Comparison of ENCODE assay signal across 8 mouse cellular contexts in genomic region chr2:168691774-168692173, GRCm38 (mm10). TPM values are rescaled to one million over a fixed set of nuclear protein-coding genes. Genes with fewer than 3 reads are reported as not detected.
DNase-seq lines count a peak whose midpoint lies in the region; ATAC-seq and TF ChIP-seq lines count a peak whose summit lies in the region.

No protein-coding gene starts in this region.

- TF ChIP-seq CTCF in MEL (IDR thresholded peaks at IDR 0.05 in 2 of 3, conservative IDR thresholded peaks at IDR 0.05 in 1 of 3; ENCODE audit: control insufficient read depth in 1 of 3, insufficient read depth in 1 of 3, low read depth in 2 of 3, low read length in 3 of 3, poor library complexity in 1 of 3, severe bottlenecking in 1 of 3), result peak in 2 of 3 experiments; percentile 5 to 17; a peak in 2 of 6 replicates
- peak; percentile 84 for TF ChIP-seq CTCF in lung, embryonic 14.5 days (IDR thresholded peaks at IDR 0.05; ENCODE audit: low read depth)

- H3K27ac ChIP-seq in MEL (ENCODE audit: control insufficient read depth, low read depth, low read length), result no peak overlapping the region
- H3K27ac ChIP-seq in forebrain, embryonic 16.5 days (ENCODE audit: low read length), result no peak overlapping the region
- no peak overlapping the region for H3K27ac ChIP-seq in intestine, embryonic 16.5 days (ENCODE audit: low read length)
- no peak overlapping the region for H3K27ac ChIP-seq in lung, embryonic 14.5 days (ENCODE audit: low read depth)

- no peak overlapping the region for H3K9ac ChIP-seq in MEL (ENCODE audit: control insufficient read depth, low read depth, low read length, poor library complexity, severe bottlenecking)
- H3K9ac ChIP-seq in forebrain, embryonic 16.5 days (replicated peaks; ENCODE audit: low read depth, low read length), result no peak overlapping the region
- H3K9ac ChIP-seq in intestine, embryonic 16.5 days (ENCODE audit: low read depth, low read length), result no peak overlapping the region
- no peak overlapping the region for H3K9ac ChIP-seq in lung, embryonic 14.5 days

- 46% methylated on average over 6 of the region's 6 CpGs for WGBS in forebrain, embryonic 16.5 days
- 27% methylated on average over 6 of the region's 6 CpGs for WGBS in intestine, embryonic 16.5 days
- 43% methylated on average over 6 of the region's 6 CpGs for WGBS in lung, embryonic 14.5 days

- ATAC-seq in forebrain, embryonic 16.5 days, result peak; percentile 61; the same call in 1 of the 2 replicates
- peak; percentile 80 for ATAC-seq in intestine, embryonic 16.5 days
- no peak for ATAC-seq in lung, embryonic 14.5 days (ENCODE audit: insufficient read depth)
- ATAC-seq in erythroblast, adult 5-6 weeks (replicated peaks; ENCODE audit: low FRiP score, poor library complexity, severe bottlenecking), result no peak

- peak; percentile 45 for DNase-seq in A20 (ENCODE audit: low read depth, low spot score)
- DNase-seq in MEL (ENCODE audit: low read depth, low spot score), result no peak
- peak; percentile 69 to 78 for DNase-seq in cerebellum, adult 18-20 months
- peak; percentile 84 for DNase-seq in lung, embryonic 14.5 days
- DNase-seq in right cerebral cortex, postnatal 25 days, result peak; percentile 51

- no peaks in the 10 kb centered on the region for H3K9me3 ChIP-seq in MEL (replicated peaks; ENCODE audit: insufficient read depth, low read length)
- no peaks in the 10 kb centered on the region for H3K9me3 ChIP-seq in forebrain, embryonic 16.5 days (ENCODE audit: control insufficient read depth, low read length)
- no peaks in the 10 kb centered on the region; the same call in 1 of the 2 replicates for H3K9me3 ChIP-seq in intestine, embryonic 16.5 days (ENCODE audit: control insufficient read depth, low read length)
- no peaks in the 10 kb centered on the region for H3K9me3 ChIP-seq in lung, embryonic 14.5 days (ENCODE audit: low read depth, low read length)

- H3K36me3 ChIP-seq in MEL (ENCODE audit: control insufficient read depth in 1 of 2, insufficient read depth in 2 of 2, low read length in 2 of 2), result no peaks in the 10 kb centered on the region
- H3K36me3 ChIP-seq in forebrain, embryonic 16.5 days (ENCODE audit: control insufficient read depth, insufficient read depth), result 0 out of 2 replicates have a peak, but pooled peaks cover 8% of the 10 kb centered on the region
- H3K36me3 ChIP-seq in intestine, embryonic 16.5 days (ENCODE audit: control insufficient read depth, insufficient read depth, low read length), result peaks cover 3% of the 10 kb centered on the region; the same call in 1 of the 2 replicates
- no peaks in the 10 kb centered on the region for H3K36me3 ChIP-seq in lung, embryonic 14.5 days (ENCODE audit: insufficient read depth)

- H3K27me3 ChIP-seq in MEL (ENCODE audit: control insufficient read depth in 1 of 2, insufficient read depth in 2 of 2, low read length in 2 of 2), result no peaks in the 10 kb centered on the region
- no peaks in the 10 kb centered on the region for H3K27me3 ChIP-seq in forebrain, embryonic 16.5 days (replicated peaks; ENCODE audit: control insufficient read depth, insufficient read depth, low read length)
- no peaks in the 10 kb centered on the region for H3K27me3 ChIP-seq in intestine, embryonic 16.5 days (replicated peaks; ENCODE audit: control insufficient read depth, insufficient read depth, low read length)
- no peaks in the 10 kb centered on the region for H3K27me3 ChIP-seq in lung, embryonic 14.5 days (ENCODE audit: insufficient read depth, low read length)

- no peak for TF ChIP-seq RAD21 in MEL (IDR thresholded peaks at IDR 0.05; ENCODE audit: low read depth, low read length)

- no peak for TF ChIP-seq POLR2A in MEL (IDR thresholded peaks at IDR 0.05; ENCODE audit: control insufficient read depth in 1 of 2, insufficient read depth in 1 of 2, low read depth in 1 of 2, low read length in 2 of 2, poor library complexity in 1 of 2)

- no peak overlapping the region for H3K4me3 ChIP-seq in MEL (ENCODE audit: control insufficient read depth in 1 of 2, insufficient read depth in 1 of 2, low read depth in 2 of 2, low read length in 2 of 2)
- no peak overlapping the region for H3K4me3 ChIP-seq in forebrain, embryonic 16.5 days (replicated peaks; ENCODE audit: low read length)
- H3K4me3 ChIP-seq in intestine, embryonic 16.5 days (ENCODE audit: low read length), result no peak overlapping the region
- no peak overlapping the region for H3K4me3 ChIP-seq in lung, embryonic 14.5 days (ENCODE audit: low read depth, low read length)

- no peaks in the 10 kb centered on the region for H3K4me1 ChIP-seq in MEL (ENCODE audit: control insufficient read depth in 1 of 2, insufficient read depth in 2 of 2, low read length in 2 of 2)
- peaks cover 8% of the 10 kb centered on the region for H3K4me1 ChIP-seq in forebrain, embryonic 16.5 days (replicated peaks; ENCODE audit: control insufficient read depth, insufficient read depth, low read length)
- peaks cover 2% of the 10 kb centered on the region; the same call in 1 of the 2 replicates for H3K4me1 ChIP-seq in intestine, embryonic 16.5 days (ENCODE audit: control insufficient read depth, insufficient read depth, low read length)
- no peaks in the 10 kb centered on the region for H3K4me1 ChIP-seq in lung, embryonic 14.5 days (ENCODE audit: insufficient read depth)

- no peaks in the 10 kb centered on the region for H3K79me2 ChIP-seq in MEL (ENCODE audit: control insufficient read depth, insufficient read depth, low read length, poor library complexity)

- H3K4me2 ChIP-seq in forebrain, embryonic 16.5 days (ENCODE audit: low read length), result no peak overlapping the region
- H3K4me2 ChIP-seq in intestine, embryonic 16.5 days (ENCODE audit: low read depth, low read length), result no peak overlapping the region
- H3K4me2 ChIP-seq in lung, embryonic 14.5 days, result no peak overlapping the region

- no peak for TF ChIP-seq EP300 in MEL (IDR thresholded peaks at IDR 0.05; ENCODE audit: low read depth in 1 of 2, low read length in 2 of 2)

TF ChIP-seq in MEL, 35 proteins besides CTCF, POLR2A, EP300 and RAD21:
- TF ChIP-seq CHD2 (IDR thresholded peaks at IDR 0.05; ENCODE audit: low read length) (no peak), SMC3 (IDR thresholded peaks at IDR 0.05; ENCODE audit: low read depth, low read length) (no peak), ZKSCAN1 (IDR thresholded peaks at IDR 0.05; ENCODE audit: low read depth, low read length) (no peak), MAZ (IDR thresholded peaks at IDR 0.05; ENCODE audit: low read depth, low read length) (no peak), NELFE (IDR thresholded peaks at IDR 0.05; ENCODE audit: low read depth, low read length) (no peak), MAX (IDR thresholded peaks at IDR 0.05; ENCODE audit: low read length) (no peak), TAL1 (IDR thresholded peaks at IDR 0.05; ENCODE audit: low read length) (no peak), NRF1 (IDR thresholded peaks at IDR 0.05; ENCODE audit: insufficient read depth, low read depth, low read length, poor library complexity, severe bottlenecking) (no peak), MEF2A (IDR thresholded peaks at IDR 0.05; ENCODE audit: extremely low read depth, insufficient replicate concordance, low read depth, low read length, poor library complexity, severe bottlenecking) (no peak), ZC3H11A (IDR thresholded peaks at IDR 0.05; ENCODE audit: low read depth, low read length) (no peak), USF1 (IDR thresholded peaks at IDR 0.05; ENCODE audit: low read depth, low read length) (no peak), ELF1 (IDR thresholded peaks at IDR 0.05; ENCODE audit: low read depth, low read length) (no peak), MYC (IDR thresholded peaks at IDR 0.05; ENCODE audit: low read depth, low read length) (no peak), BHLHE40 (IDR thresholded peaks at IDR 0.05; ENCODE audit: borderline replicate concordance, low read depth, low read length) (no peak), GABPA (IDR thresholded peaks at IDR 0.05; ENCODE audit: low read depth, low read length) (no peak), POLR2AphosphoS5 (IDR thresholded peaks at IDR 0.05; ENCODE audit: borderline replicate concordance, low read depth, low read length) (no peak), POLR2AphosphoS2 (IDR thresholded peaks at IDR 0.05; ENCODE audit: low read length) (no peak), UBTF (IDR thresholded peaks at IDR 0.05; ENCODE audit: borderline replicate concordance, insufficient read depth, low read depth, low read length) (no peak), HCFC1 (IDR thresholded peaks at IDR 0.05; ENCODE audit: low read depth, low read length) (no peak), MXI1 (IDR thresholded peaks at IDR 0.05; ENCODE audit: low read depth, low read length) (no peak)

RNA-seq across cellular contexts. Expression of gene Atp9a, which starts 50.4 kb away (rescaled TPM):
- total RNA-seq in MEL (2012; rRNA removed), result not detected in 2 replicates
- polyA plus RNA-seq in MEL (2012; ENCODE audit: insufficient read depth in 1 of 2, insufficient read length in 2 of 2, low read depth in 1 of 2, low replicate concordance in 2 of 2, missing spikeins in 1 of 2), result not detected
- polyA plus RNA-seq in forebrain, embryonic 16.5 days (2015; fragmentation: Nextera tagmentation; extraction: Ambion mirVana), result 53.9 and 60.4 TPM in 2 replicates
- 24.9 and 28.0 TPM in 2 replicates for polyA plus RNA-seq in intestine, embryonic 16.5 days (2015; fragmentation: Nextera tagmentation; extraction: Ambion mirVana)
- 9.5 and 9.6 TPM in 2 replicates for polyA plus RNA-seq in lung, embryonic 14.5 days (2014; fragmentation: Nextera tagmentation; extraction: Ambion mirVana)
- total RNA-seq in erythroblast, adult 5-6 weeks (2015; ENCODE audit: low replicate concordance), result not detected in 2 replicates
- total RNA-seq in erythroblast, adult 5-6 weeks (2017; ENCODE audit: low replicate concordance), result not detected in 2 replicates

Comparison
In these comparisons a context has a peak if more than half of its experiments do, and no peak if none do; other contexts are left out.
1. ATAC-seq: peak in forebrain, embryonic 16.5 days (single experiment) and intestine, embryonic 16.5 days (single experiment); none in lung, embryonic 14.5 days (single experiment) and erythroblast, adult 5-6 weeks (single experiment).
2. RNA of gene Atp9a, which starts 50.4 kb away (polyA plus RNA-seq): 53.9 to 60.4 TPM in forebrain, embryonic 16.5 days, 24.9 to 28.0 TPM in intestine, embryonic 16.5 days and 9.5 to 9.6 TPM in lung, embryonic 14.5 days; not detected in MEL; every median in the first group is over 10 times any median in the second.